Mouse (Mus musculus): ENCODE measurements around the gene Frem2. TPM values are rescaled to one million over a fixed set of nuclear protein-coding genes. Genes with fewer than 3 reads are reported as not detected.
A peak's percentile ranks its signal among the peaks of the same experiment; 100 is the strongest.

Gene Frem2
- 0.32 TPM for polyA plus RNA-seq (2021)

GRCm38 (mm10) chr3:53656878-53657561 lies at the start of gene Frem2:
Frem2 (minus strand) TSS chr3:53657355.
- ChIA-PET CTCF (no interaction called here), POLR2A (no interaction called here)
- in situ Hi-C loops (cut with MboI; ENCODE audit: low pct_unique_long_range_greater_than_20kb) = no loop called here
- TF ChIP-seq CTCF (IDR thresholded peaks at IDR 0.05) = no peak
- no peak for DNase-seq (ENCODE audit: low read depth, low spot score)
- peaks cover 57% of the 10 kb centered on the region for H3K27me3 ChIP-seq
- peak; percentile 63 for ATAC-seq

- no peak for ATAC-seq
- in situ Hi-C loops (cut with MboI; ENCODE audit: low pct_unique_long_range_greater_than_20kb) = no loop called here
- TF ChIP-seq CTCF (IDR thresholded peaks at IDR 0.05) = no peak
- ChIA-PET CTCF (no interaction called here), POLR2A (no interaction called here)
- H3K27me3 ChIP-seq = peaks cover 54% of the 10 kb centered on the region
- no peak for DNase-seq (ENCODE audit: low read depth, low spot score)
These were observed 48.9 kb upstream of the Frem2 start for GRCm38 (mm10) chr3:53705992-53706495.

DNA sequence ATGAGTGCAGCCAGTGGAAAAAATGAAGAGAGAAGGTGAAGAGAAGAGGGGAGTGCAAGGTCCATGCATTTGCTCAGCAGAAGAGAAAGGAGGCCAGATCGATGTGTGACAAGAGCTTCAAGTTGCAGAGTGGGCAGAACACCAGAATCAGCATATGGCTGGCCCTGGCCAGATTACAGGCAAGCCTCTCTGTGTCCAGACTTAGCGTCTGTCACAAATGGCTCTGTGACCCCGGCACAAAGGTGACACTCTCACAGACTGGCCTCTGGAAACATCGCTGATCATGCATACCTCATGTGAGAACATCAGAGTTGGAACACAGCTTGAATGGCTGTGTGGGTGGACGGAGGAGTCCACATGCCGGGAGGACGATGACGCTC lies 46.0 kb upstream of the Frem2 start:
- DNase-seq (ENCODE audit: low read depth, low spot score) (no peak), ATAC-seq (no peak)
- in situ Hi-C loops (cut with MboI; ENCODE audit: low pct_unique_long_range_greater_than_20kb) = no loop called here
- ChIA-PET CTCF (interaction anchor here (0.7 kb wide), 1 partner anchor 178 kb away, joined by 3 read pairs; no protein-coding TSS in a partner anchor), POLR2A (no interaction called here)
- TF ChIP-seq CTCF (IDR thresholded peaks at IDR 0.05) = no peak
- peaks cover 43% of the 10 kb centered on the region for H3K27me3 ChIP-seq

DNA sequence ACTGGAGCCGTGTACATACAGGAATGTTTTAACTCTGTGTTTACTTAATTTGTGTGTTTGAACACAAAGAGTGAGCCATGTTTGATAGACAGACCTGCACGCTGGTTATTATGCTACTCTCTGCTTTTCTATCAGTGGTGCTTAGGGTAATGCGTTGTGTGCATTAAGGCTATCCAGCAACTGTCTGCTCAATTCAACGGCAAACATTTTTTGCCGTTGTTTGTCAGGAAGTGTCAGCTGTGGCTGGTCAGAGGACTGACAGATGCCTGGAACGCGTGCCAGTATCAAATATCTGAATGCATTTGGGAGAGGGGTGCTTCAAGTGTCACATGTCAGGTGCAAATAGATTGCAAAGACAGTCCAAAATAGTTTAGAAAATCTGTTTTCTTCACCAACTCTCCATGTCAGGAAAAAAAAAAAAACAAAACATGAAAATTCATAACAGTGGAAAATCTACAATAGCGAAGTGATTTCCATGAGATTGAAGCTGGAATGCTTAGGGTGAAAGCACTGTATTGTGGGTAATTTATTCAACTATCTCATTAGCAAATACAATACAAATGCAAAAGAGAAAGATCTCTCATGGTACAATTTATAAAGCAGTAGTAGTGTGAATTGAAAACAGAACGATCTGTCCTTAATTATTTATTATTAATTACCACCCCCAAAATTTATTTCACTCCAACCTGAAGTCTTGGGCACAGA lies 45.4 kb upstream of the Frem2 start:
- no peak for DNase-seq (ENCODE audit: low read depth, low spot score)
- H3K27me3 ChIP-seq = peaks cover 40% of the 10 kb centered on the region
- TF ChIP-seq CTCF (IDR thresholded peaks at IDR 0.05) = no peak
- ATAC-seq = no peak
- in situ Hi-C loops (cut with MboI; ENCODE audit: low pct_unique_long_range_greater_than_20kb) = no loop called here
- ChIA-PET CTCF (no interaction called here), POLR2A (no interaction called here)

GRCm38 (mm10) chr3:53701940-53702339 lies 44.8 kb upstream of the Frem2 start:
- ATAC-seq = no peak
- in situ Hi-C loops (cut with MboI; ENCODE audit: low pct_unique_long_range_greater_than_20kb) = no loop called here
- DNase-seq (ENCODE audit: low read depth, low spot score) = no peak
- peaks cover 39% of the 10 kb centered on the region for H3K27me3 ChIP-seq
- ChIA-PET POLR2A (no interaction called here), CTCF (interaction anchor here (1.4 kb wide), 1 partner anchor 28 kb away, joined by 4 read pairs; no protein-coding TSS in a partner anchor)
- no peak for TF ChIP-seq CTCF (IDR thresholded peaks at IDR 0.05)

- ATAC-seq (no peak), DNase-seq (ENCODE audit: low read depth, low spot score) (no peak)
- TF ChIP-seq CTCF (IDR thresholded peaks at IDR 0.05) = no peak
- ChIA-PET POLR2A (no interaction called here), CTCF (interaction anchor here (0.7 kb wide), 1 partner anchor 11 kb away, joined by 3 read pairs; no protein-coding TSS in a partner anchor)
- peaks cover 3% of the 10 kb centered on the region for H3K27me3 ChIP-seq
- in situ Hi-C loops (cut with MboI; ENCODE audit: low pct_unique_long_range_greater_than_20kb) = no loop called here
These were observed 30.6 kb upstream of the Frem2 start for GRCm38 (mm10) chr3:53687776-53688175.

- no peak for TF ChIP-seq CTCF (IDR thresholded peaks at IDR 0.05)
- DNase-seq (ENCODE audit: low read depth, low spot score) = no peak
- ChIA-PET CTCF (interaction anchor here (1.2 kb wide), 1 partner anchor 13 kb away, joined by 3 read pairs; no protein-coding TSS in a partner anchor), POLR2A (no interaction called here)
- ATAC-seq = no peak
- in situ Hi-C loops (cut with MboI; ENCODE audit: low pct_unique_long_range_greater_than_20kb) = no loop called here
- peaks cover 36% of the 10 kb centered on the region for H3K27me3 ChIP-seq
These were observed 25.1 kb upstream of the Frem2 start for GRCm38 (mm10) chr3:53682244-53682643.

GRCm38 (mm10) chr3:53680816-53681215 lies 23.7 kb upstream of the Frem2 start:
- CTCF ChIA-PET = interaction anchor here (1.2 kb wide), 1 partner anchor 11 kb away, joined by 3 read pairs; no protein-coding TSS in a partner anchor
- peaks cover 47% of the 10 kb centered on the region for H3K27me3 ChIP-seq
- DNase-seq (ENCODE audit: low read depth, low spot score) = no peak
- no peak for TF ChIP-seq CTCF (IDR thresholded peaks at IDR 0.05)
- POLR2A ChIA-PET = no interaction called here
- in situ Hi-C loops (cut with MboI; ENCODE audit: low pct_unique_long_range_greater_than_20kb) = no loop called here
- no peak for ATAC-seq

DNA sequence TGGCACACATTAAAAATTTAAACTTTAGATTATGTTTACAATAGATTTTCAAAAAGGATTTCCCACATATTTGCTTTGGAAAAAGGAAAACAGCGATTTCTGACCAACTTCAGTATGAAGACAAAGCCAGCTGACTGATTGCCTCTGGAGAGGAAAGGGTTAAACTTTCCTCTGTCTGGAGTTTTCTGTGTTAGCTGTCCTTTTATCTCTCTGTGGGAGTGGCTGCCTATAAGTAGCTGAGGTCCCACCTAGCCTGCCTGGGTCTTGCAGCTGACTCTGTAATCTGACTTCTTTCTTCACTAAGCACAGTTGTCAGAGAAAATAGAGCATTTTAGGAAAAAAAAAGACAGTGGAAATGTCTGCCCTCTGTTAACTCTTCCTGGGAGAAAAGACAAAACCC lies 17.1 kb upstream of the Frem2 start:
- H3K27me3 ChIP-seq = peaks cover 53% of the 10 kb centered on the region
- POLR2A ChIA-PET = no interaction called here
- no peak for TF ChIP-seq CTCF (IDR thresholded peaks at IDR 0.05)
- no peak for DNase-seq (ENCODE audit: low read depth, low spot score)
- in situ Hi-C loops (cut with MboI; ENCODE audit: low pct_unique_long_range_greater_than_20kb) = no loop called here
- CTCF ChIA-PET = no interaction called here
- ATAC-seq = no peak

DNA sequence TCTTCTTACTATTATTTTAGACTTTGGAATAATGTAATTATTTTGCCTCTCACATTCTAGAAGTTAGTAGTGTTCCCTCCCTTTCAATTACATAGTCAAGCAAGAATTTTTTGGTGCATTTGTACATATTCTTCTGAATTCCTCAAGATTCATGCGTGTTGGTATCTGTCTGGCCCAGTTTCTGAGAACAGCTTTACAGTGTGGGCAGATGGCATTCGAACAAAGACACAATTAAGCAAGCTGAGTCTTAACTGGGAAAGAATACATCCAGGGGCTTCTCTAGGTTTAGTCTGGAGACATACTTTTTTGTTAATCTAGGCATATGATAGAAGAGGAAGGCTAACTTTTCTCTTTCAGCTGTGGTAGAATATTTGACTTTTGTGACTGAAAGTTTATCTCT lies 12.6 kb upstream of the Frem2 start:
- ChIA-PET POLR2A (no interaction called here), CTCF (interaction anchor here (1.1 kb wide), 1 partner anchor 12 kb away, joined by 3 read pairs; no protein-coding TSS in a partner anchor)
- DNase-seq (ENCODE audit: low read depth, low spot score) (no peak), ATAC-seq (no peak)
- peaks cover 52% of the 10 kb centered on the region for H3K27me3 ChIP-seq
- no peak for TF ChIP-seq CTCF (IDR thresholded peaks at IDR 0.05)
- in situ Hi-C loops (cut with MboI; ENCODE audit: low pct_unique_long_range_greater_than_20kb) = no loop called here

Measured in Patski (cell line).